Mouse (Mus musculus): Measurements from ENCODE around the gene 5031439G07Rik. TPM values are rescaled to one million over a fixed set of nuclear protein-coding genes. Genes with fewer than 3 reads are reported as not detected.

The 5031439G07Rik gene
- total RNA-seq, 2 experiments from 2014 or later: 20.5 to 21.3 TPM

DNA sequence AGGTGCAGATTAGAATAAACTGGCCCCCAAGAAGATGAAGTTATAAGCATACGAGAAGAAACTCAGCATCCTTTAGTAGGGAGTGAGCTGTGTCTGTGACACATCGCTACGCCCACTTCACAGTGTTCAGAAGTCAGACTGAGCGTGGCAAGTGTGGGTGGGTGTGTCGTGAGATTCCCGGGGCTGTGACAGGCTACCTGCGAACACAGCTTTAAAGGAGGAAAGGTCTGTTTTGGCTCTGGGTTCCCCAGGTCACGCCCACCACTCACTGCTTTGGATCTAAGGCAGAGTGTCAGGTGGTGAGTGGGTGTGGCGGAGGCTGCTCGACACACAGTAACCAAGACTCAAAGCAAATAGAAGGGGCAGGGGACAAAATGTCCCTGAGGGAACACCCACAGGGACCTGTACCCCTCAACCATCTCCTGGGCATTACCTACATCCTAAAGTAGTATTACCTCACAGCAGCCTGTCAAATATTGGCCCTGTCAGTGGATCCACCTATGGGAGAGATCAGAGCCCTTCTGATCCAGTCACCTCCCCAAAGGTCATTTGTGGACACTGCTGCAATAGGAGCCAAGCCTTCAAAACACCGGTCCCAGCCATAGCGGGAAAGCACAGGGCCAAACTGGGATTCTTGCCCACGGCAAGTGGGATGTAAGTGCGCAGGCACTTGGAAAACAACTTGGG lies 9.6 kb upstream of the 5031439G07Rik start:
- no peak for DNase-seq (ENCODE audit: low spot score)
- intact Hi-C loops (cut with DNase I): loop anchor here (5.0 to 10.0 kb wide), 3 partner anchors 71 to 257 kb away; no protein-coding TSS in a partner anchor

DNA sequence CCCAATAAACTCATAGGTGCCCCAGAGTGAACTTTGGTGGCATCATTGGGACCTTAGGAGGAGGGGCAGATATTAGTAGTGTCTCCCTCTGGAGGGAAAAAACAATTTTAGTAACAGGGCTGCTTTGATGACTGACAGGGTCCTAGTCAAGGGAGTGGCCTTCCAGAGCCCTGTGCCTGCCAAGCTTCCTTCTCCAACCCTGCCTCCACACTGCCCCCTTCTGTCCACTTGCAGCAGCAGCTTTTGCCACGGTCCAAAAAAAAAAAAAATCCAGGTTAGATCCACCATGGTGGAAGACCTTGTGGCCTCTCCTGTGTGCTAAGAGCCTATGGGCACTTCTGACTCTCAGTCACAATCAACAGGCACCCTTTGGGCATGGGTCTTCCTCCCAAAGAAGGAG lies 7.6 kb upstream of the 5031439G07Rik start:
- no peak for DNase-seq (ENCODE audit: low spot score)
- intact Hi-C loops (cut with DNase I): loop anchor here (5.0 to 10.0 kb wide), 3 partner anchors 69 to 259 kb away; no protein-coding TSS in a partner anchor

DNA sequence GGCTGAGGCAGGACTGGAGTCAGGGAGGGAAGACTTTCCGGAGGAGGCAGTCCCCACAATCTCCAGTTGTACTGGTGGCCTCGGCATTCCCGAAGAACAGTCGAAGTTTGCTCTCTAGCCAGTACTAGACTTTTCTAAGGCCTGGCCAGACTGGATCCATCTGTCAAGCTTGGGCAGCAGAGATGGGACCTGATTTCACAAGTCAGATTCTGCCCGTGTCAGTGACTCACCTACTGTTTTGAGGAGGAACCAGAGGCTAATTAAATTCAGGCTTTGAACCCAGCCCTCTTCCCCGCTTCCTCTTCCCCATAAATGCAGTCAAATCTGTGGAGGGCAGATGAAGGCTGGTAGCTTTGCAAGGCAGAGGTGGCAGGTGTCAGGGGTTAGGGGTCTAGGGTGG lies 6.7 kb upstream of the 5031439G07Rik start:
- intact Hi-C loops (cut with DNase I): loop anchor here (5.0 to 10.0 kb wide), 3 partner anchors 68 to 260 kb away; no protein-coding TSS in a partner anchor
- DNase-seq (ENCODE audit: low spot score): no peak

DNA sequence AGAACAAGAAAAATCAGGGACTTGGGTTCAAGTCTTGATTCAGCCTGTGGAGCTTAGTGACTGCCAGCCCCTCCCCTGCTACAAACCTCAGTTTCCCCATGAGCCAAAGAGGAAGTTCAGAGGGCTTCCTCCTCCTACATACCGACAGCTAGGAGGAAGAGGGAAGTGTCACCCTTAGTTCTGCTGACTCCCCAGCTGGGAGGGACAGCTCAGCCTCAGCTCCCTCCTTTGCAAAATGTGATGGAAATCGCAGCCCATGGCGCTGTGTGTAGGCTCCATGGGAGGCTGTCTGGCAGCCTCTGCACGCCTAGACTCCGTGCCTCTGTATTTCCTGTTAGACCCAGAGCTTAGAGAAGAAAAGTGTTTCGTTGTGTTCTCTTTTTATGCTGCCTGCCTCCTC lies 6.1 kb upstream of the 5031439G07Rik start:
- intact Hi-C loops (cut with DNase I): loop anchor here (10.0 kb wide), 1 partner anchor 260 kb away; no protein-coding TSS in a partner anchor
- no peak for DNase-seq (ENCODE audit: low spot score)

DNA sequence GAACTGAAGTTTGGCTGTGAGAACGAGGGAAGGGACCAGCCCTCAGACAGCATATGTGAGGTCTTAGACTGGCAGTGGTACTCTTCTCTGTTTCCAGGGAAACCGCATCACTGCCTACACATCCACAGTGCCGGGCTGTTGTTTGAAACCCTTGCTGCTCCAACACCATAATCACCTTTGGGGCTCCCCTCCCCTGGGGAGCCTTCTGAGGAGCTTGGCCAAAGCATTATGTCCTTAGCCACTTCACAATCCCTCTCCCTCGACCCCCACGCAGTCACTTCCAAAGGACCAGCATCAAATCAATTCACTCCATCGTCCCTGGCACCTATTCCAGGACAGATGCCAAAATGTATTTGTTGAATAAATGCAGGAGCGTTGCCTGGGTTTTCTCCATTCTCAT lies 1.4 kb upstream of the 5031439G07Rik start:
- intact Hi-C loops (cut with DNase I): loop anchor here (2.0 to 10.0 kb wide), 4 partner anchors 48 to 265 kb away; no protein-coding TSS in a partner anchor
- DNase-seq (ENCODE audit: low spot score): no peak

DNA sequence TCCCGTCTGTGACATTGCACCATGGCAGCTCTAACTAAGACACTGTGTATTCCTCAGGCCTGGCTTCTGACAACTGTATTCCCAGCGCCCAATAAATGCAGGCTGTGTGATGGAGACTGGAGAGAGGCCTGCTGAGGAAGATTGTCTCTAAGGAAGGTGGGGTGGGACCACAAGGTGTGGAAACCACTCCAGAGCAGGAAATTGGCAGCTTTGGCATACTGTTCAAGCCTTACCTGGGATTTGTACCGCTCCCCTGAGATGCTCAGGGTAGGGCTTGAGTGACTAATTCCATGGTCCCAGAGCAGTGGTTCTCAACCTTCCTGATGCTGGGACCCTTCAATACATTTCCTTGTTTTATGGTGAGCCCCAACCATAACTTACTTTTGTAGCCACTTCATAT lies 747 bp upstream of the 5031439G07Rik start:
- intact Hi-C loops (cut with DNase I): loop anchor here (2.0 to 5.0 kb wide), 3 partner anchors 48 to 134 kb away; no protein-coding TSS in a partner anchor
- DNase-seq (ENCODE audit: low spot score): no peak

DNA sequence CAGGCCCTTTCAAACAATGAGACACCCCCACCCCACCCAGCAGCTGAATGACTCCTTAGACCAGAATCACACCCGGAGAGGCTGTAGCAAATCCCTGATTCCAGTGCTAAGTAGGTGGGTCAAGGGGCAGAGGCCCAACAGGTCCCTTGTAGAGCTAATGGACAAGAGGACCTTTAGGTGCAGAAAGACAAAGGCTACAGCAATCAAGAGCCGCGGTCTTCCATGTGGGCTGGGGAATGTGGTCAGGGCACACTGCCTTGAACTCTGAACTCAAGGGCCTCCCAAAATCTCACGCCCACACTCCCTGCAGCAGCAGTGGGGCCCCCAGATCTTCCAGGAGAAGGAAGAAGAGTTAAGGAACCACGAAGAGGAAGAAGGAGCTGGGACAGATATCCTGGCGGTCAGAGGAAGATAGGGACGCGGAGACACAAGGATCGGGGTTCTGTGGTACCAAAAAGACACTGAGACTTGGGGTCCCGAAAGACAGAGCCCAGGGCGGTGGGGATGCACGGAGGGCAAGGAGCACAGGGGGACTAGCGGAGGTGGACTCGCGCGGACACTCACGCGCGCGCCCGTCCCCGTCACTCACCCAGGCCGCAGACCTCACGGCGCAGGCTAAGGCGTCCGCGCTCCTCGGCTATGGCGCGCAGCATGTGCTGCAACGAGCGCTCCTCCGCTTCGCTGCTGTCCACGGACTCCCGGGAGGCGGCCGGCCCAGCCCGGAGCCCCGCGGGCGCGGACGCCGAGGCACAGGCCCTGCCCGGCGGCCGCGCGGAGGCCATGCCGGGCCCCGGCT lies 1.1 kb downstream of the 5031439G07Rik start:
- intact Hi-C loops (cut with DNase I): loop anchor here (5.0 kb wide), 2 partner anchors 50 kb away; no protein-coding TSS in a partner anchor

DNA sequence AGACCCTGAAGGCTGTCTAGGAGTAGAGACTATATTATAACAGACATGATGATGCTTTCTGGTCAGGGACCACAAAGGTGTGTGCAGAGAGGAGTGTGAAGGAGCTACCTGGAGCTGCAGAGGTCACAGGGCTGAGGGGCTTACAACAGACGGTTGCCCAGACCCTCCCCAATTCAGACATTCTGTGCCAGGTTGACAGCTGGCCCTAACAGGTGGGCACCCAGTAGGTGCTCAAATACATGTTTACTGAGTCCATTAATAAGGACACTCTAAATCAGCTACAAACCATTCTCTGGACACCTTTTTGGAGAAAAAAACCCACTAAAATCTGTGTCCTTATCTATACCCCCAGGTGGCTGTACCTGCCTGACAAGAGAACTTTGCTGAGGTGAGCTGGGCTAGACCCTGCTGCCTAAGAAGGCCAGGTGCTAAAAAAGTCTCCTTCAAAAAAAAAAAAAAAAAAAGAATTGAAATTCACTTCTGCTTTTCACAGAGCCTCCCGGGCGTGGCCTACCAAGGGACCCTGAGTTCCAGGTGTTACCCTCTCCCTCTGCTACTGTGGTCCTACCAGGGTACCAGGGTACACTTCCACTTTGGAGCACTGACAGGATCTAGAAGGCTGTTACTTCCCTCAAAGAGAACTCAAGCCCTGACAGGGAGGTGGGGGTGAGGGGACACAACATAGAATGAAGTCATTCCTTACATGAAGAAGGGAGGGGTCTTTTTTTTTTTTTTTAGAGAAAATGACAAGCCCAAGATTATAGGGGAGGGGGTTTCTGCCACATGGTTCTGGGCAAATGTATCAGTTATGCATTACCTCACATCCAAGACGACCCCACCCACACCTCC lies 2.0 kb downstream of the 5031439G07Rik start:
- intact Hi-C loops (cut with DNase I): loop anchor here (5.0 kb wide), 2 partner anchors 49 to 51 kb away; no protein-coding TSS in a partner anchor
- no peak for DNase-seq (ENCODE audit: low spot score)

More for the DNA sequence above, 1.1 kb downstream of the 5031439G07Rik start:
- DNase-seq (ENCODE audit: low spot score): no peak

DNA sequence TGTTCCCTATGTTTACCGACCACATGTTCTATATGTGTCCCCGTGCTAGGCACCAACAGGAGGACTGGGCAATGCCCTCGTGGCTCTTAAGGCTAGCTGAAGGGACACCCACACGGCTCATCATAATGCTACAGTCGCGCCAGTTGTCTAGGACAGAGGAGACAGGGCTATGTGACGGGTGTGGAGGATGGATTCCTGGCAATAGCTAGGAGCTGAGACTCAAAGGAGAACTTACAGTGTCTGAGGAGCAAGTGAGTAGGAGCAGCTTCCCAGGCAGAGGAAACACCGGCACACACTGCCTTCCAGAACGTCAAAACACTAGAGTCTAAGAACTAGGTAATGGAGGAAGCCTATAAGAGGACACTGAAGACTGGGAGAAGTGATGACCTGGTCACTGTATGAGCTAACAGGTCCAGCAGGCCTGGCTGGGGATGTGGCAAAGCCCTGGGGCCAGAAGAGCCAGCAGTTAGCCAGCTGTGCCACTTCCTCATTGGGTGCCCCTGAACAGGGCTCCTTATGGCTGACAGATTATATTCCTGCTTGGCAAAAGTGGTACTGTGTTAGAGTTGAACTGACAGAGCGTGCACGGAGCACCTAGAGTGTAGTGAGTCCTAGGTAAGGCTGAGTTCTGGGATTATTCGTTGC lies 2.7 kb downstream of the 5031439G07Rik start:
- intact Hi-C loops (cut with DNase I): loop anchor here (5.0 kb wide), 2 partner anchors 48 to 52 kb away; no protein-coding TSS in a partner anchor
- no peak for DNase-seq (ENCODE audit: low spot score)

DNA sequence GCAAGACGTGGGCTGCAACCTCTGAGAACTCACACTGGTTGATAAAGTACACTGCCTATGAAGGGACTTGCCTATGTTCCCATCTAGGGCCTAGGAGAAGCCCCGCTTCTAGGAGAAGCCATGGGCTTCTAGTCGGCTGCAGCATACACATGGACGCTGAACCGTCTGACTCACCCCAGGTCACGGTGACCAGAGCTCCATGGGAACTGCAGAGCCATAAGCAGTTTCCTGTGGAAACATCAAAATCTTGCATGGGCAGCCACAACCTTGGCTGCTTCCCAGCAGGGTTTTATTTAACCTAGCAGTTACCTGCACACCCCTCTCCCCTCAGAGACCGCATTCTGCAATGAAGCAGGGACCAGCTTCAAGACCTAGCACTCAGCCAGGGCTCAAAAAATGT lies 4.6 kb downstream of the 5031439G07Rik start:
- intact Hi-C loops (cut with DNase I): no loop called here

DNA sequence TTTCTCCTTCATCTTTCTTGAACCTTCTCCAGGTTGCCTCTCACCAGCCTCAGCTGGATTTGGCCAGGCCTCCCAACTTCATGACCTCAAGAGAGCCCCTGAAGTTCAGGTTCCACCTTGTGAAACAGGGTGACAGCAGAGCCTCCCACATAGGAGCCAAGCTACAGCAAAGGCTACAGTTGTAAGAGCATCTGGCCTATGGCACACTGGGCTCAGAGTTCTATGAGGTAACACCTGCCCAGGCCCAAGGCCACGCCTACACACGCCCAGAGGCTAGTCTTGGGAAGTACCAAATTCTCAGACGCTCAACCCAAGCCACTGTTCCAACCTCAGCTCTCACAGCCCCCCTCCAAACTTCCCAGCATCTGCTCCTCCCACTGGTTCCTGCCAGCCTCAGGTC lies 5.5 kb downstream of the 5031439G07Rik start:
- DNase-seq (ENCODE audit: low spot score): no peak
- intact Hi-C loops (cut with DNase I): no loop called here

More for the DNA sequence above, 4.6 kb downstream of the 5031439G07Rik start:
- DNase-seq (ENCODE audit: low spot score): no peak

DNA sequence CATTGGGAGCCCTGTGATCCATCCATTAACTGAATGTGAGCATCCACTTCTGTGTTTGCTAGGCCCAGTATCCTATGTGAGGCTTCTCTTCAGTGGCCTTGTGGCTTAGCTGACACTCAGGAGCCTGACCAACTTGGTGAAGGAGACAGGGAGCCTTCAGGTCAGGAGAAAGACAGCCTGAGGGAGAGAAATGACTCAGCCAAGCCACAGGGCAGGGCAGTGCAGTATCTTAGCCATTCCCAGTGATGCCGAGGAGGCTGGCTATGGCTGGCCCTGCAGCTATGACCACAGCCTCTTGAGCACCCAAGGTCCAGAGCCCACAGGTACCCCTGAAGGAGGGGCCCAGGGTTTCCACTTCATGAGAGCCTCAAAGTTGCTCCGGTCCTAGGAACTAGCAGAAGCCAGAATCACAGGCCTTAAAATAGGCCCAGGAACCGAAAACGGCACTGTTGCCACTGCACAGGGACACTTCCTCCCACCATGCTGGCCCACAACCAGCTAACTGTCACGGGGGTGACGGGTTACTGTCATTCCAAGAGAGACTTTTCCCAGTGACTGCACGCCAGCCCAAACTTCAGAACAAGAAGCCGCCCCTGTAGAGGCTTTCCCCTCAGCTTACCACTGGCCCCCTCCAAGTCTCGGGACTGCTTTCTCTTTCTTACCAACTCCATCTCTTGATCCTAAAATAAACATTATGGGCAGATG lies 6.6 kb downstream of the 5031439G07Rik start:
- DNase-seq (ENCODE audit: low spot score): no peak
- intact Hi-C loops (cut with DNase I): no loop called here

DNA sequence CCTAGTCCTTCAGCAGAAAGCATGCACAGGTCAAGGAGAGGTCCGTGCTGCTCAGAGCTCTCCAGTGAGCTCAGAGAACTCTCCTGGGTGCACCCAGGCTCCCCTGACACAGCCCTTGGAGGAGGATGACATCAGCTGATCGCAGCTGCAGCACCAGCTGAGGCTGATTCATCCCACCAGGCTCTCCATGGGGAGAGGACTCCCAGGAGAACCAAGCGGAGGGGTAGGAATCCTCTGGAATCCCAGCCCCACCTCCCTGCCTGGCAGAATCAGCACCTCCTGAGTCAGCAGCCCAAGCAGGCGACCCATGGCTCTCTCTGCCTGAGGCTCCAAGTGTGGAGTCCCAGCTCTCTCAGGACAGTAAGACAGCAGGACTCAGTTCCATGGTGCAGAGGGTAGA lies 12.6 kb downstream of the 5031439G07Rik start:
- intact Hi-C loops (cut with DNase I): no loop called here
- DNase-seq (ENCODE audit: low spot score): no peak

DNA sequence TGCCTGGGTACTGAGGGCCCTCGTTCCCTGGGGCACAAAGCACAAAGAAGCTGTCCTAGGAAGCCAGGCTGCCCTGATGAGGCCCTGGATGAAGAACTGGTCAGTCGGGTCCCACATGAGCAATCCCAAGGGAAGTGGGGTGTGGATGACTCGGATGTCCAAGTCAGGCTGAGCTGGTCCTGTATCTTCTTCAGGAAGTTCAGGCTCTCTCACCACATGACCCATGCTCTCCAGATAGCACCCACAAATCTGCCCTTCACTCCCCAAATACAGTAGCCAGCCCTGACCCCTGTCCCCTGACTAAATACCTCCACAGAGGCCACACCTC lies 14.8 kb downstream of the 5031439G07Rik start:
- intact Hi-C loops (cut with DNase I): no loop called here

DNA sequence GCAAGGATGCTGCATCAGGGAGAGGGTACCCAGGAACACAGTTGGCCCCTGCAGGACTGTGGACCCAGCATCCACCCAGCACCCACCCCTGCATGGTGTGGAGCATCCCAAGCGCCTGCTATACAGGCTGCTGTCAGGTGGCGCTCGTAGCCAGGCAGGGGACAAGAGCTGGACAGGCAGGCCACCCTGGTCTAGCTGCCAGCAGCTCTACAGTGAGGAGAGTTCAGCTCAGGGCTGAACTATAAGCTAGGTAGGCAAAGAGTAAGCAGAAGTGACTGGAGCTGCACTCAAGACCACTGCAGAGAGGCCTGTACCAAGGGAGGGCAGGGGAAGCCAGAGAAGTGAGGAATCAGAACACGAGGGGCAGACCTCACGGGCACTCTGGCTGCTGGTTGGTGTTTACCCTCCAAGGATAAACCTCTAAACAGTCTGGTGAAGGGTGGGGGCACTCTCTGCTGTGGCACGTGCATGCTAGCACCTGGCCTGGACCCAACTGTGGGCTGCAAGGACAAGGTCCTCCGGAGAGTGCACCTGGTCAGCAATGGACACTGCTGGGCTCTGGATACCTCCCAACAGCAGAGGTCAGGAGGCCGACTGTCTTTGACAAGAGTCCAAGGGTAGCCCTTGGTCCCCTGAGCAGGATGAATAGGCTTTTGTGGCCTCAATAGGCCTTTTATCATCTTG lies 15.3 kb downstream of the 5031439G07Rik start:
- DNase-seq (ENCODE audit: low spot score): no peak
- intact Hi-C loops (cut with DNase I): no loop called here

More for the DNA sequence above, 14.8 kb downstream of the 5031439G07Rik start:
- DNase-seq (ENCODE audit: low spot score): no peak

DNA sequence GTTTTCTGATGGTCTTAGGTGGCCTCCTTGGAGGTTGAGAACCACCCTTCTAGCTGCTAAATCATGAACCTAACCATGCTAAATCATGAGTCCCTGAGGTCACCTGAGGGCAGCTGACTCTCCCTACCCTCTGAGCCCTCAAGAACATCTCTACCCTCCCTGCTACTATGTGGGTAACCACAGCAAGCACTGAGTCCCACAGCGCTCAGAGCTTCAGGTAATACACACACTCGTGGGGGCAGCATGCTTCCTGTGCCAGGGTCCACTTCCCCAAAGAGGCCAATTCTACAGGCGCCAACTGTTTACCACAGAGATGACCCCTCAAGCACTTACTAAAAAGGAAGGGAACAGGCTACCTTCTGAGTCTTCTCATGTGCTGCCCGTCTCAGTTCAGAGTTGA lies 19.8 kb downstream of the 5031439G07Rik start:
- intact Hi-C loops (cut with DNase I): no loop called here
- DNase-seq (ENCODE audit: low spot score): no peak

DNA sequence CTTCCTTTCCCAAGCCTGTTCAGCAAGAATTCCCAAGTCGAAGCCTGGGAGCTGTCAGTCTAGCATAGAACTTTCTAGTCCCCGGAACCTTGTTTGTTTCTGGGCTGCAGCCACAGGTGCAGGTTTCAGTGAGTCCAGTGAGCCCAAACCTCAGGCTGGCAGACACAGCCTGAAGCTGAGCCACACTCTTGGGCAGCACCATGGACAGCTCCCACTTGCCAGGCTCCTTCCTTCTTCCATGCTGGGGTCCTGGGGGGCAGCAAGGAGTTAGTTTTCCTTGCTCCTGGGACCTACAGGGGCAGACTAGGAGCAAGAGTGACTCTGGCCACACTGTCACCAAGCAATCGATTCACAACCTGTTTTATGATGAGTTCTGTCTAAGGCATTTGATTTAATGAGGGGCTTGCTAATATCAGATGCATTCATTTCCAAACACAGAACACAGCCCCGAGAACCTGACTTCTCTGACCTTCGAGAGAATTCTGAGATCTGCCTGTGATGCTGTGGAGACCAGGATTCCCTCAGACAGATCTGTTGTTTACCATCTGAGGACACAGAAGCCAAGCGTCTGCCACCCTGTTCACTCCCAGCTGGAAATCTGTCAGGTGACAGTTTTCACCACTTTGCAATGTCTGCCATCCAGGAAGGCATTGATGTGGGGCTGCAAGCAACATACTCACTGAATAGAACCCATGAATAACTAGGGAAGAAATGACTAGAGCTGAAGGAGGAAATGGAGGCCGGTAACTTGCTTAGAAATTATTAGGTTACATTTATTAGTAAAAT lies 22.6 kb downstream of the 5031439G07Rik start:
- intact Hi-C loops (cut with DNase I): no loop called here
- DNase-seq (ENCODE audit: low spot score): no peak
